Mouse (Mus musculus): ENCODE data around the gene Ncdn.
A peak's percentile ranks its signal among the peaks of the same experiment; 100 is the strongest.

Gene Ncdn

DNA sequence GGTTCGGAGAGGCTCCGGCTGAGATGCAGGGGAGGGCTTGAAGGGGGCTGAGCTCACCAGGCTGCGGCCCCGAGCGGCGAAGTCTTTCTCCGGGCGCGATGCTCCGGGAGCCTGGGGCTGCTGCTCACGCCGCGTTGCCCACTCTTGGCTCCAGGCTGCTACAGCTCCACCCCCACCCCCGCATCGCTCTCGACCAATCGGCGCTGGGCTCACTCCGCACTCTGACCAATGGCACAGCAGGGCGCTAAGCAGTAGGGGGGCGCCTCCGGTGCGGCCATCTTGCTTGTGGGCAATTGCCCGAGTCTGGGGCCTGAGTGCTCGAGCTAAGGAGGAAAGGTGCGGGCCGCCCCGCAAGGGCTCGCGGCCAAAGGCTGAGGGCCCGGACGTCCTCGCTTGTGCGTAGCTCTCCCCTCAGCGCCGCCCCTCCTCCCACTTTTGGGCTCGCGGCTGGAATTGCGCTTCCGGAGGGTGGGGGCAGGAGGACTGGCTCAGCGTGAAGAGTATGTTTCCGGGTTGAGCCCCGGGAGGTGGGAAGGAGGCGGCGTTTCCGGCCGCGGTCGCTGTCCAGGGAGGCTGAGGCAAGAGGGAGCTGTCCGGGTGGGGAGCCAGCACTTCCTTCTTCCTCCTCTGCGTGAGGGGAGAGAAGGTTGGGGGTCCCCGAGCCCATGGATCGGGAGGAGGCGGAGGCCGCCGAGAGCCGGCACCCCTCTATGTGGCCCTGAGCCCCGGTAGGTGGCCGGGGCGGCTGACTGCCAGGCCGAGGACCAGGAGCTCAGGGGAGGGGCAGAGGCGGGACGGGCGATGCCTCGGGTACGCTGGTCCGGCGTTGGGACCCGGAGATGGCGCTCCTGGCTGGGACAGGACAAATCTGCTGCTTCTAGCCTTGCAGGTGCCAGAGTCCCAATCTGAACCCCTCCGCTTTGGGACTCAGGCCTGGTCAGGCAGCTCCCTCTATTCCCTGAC lies at the start of gene Ncdn, which contains the start of gene AU040320:
TSS of gene Ncdn (minus strand) at position 171 of the 963 bp plus-strand sequence.
TSS of gene AU040320 (plus strand) at position 277 of the 963 bp plus-strand sequence.
- DNase-seq (ENCODE audit: low spot score), result peak; percentile 89

DNA sequence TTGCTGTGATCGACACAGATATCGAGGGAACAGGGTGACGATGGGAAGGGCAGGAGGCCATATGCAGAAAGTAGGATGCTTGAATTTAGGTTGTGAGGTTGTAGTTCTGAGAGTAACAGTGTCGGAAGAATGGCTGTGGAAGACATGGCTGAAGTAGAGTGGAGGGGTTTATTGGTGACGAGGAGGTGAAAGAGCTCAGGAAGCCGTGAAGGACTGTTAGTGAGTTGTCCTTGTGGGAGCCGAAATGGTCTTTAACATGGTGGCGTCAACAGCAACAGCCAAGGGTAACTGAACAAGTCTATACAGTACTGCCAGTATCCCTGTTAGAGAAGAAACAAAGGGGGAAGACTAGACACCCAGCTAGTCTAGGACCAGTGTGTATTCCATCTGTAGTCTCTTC lies 48.9 kb upstream of the Ncdn start:
- DNase-seq (ENCODE audit: low spot score), result no peak

DNA sequence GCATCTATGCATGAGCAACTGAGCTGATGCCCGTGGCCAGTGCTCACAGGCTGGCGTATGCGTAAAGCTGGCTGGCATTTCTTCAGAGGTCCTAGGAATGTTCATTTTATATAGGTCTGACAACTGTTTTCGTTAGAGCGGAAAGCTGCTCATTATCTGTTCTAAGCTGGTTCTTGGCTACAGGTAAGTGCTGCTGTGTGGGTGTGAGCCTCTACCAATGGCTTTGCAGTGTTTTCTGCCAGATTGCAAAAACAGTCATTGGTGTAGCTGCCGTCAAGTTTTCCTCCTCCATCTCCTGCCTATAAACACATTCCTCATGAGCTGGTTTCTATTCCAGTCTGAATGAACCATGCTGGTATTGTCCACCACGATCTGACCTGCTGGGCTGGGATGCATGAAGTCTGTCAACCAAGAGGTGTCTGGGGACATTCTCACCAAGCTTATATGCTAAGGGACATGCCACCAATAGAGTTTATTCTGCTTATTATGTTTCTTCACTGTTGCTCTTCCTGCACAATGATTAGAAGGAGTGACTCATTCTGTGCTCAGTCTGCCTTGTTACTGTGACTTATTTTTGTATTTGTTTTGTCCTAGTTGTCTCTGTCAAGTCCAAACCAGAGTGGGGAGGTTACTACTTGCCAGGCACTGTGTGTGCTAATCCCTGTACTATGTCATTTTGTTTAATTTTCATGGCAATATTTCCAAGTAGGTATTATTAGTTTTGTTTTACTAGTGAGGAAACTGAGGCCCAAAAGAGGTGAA lies 39.3 kb upstream of the Ncdn start:
- DNase-seq (ENCODE audit: low spot score), result no peak

DNA sequence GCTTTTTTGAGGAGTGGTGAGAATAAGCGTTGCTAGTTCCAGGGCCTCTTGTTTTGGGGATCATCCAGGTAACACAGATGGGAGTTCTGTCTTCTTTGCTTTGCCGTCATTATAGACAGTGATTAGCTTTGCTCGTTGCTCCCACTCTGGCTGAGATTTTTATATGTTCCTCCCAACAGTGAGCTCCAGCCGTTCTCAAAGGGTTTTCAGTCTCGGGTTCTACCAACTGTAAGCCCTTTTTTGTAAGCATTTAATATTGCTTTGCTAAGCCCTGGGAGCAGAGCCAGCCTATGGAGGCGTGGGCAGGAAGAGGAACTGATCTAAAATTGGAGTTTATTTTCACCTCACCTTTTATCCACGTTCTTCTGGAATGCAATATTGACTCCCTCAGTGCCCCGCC lies 29.8 kb upstream of the Ncdn start:
- DNase-seq (ENCODE audit: low spot score), result no peak

DNA sequence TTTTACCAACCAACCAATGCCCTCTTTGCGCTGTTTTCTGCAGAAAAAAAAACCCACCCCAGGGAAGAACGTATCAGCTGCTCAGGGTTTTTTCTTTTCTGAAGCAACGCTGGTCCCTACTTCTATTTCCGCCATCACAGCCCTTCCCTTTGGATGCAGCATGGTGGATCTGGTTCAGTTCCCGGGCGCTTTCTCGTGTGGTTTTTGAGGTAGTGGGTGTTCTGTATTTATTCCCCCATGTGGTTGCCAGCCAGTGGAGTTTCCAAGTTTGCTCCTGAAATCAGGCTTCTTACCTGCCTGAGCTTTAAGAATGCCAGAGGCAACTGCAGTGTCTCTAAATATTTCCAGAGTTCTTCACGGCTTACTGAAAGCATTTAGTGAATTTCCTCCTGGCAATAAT lies 29.3 kb upstream of the Ncdn start:
- DNase-seq (ENCODE audit: low spot score), result no peak

DNA sequence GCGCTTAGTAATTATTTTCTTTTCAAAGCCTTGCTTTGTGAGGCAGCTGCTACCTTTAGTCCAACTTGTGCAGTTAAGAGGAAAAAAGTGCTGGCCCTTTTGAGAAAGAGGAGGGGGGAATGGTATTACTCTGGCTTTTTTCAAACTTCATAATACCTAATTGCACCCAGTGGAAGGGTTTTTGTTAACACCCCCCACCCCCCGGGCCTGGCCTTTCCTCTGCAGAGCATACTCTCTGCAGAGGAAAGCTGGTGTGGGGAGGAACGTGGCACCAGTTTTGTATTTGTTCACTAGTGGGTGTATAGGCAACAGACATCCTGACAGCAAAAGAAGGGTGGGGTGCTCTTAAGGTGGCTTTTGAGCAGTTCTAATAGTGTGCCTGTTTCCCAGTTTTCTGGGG lies 28.6 kb upstream of the Ncdn start:
- no peak for DNase-seq (ENCODE audit: low spot score)

DNA sequence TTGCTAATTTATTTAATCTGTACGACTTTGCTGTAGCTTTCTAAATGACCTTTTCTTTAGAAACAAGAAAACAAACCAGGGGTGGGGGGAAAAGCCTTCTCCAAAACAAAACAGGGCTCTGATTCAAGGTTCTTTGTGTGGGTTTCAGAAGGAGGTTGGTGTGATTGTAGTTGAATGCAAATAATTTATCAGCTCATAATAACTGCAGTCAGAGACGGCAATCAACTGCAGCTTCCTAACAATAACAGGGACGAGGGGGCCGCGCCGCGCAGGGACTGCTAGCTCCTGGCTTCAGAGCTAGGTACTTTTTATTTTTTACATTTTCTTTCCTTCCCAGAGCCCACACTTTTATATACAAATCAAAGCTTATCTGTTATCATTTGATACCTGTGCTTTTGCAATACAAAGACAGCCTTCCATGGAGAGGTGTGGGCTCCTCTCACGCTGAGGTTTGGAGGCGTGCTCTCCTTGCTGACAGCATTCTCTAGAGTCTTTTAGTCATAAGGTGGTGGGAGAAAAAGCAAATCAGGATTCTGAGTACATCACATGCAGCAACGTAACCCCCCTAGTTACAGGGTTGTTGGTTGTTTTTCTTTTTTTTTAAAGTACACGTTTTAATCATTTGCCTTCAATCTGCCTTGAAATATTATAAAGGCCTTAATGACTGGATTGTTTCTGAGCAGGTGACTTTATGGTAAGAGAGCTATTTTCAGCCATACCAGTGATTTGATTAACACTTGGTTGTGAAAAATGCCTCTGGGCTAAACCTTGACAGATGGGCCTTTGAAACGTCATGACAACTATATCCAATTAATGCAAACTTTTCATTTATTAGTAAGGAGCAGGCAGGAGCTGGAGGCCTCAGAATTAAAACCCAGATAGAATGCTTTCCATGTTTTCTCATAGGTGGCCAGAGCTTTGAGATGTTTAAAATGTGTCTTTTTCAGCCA lies 26.9 kb upstream of the Ncdn start:
- no peak for DNase-seq (ENCODE audit: low spot score)

DNA sequence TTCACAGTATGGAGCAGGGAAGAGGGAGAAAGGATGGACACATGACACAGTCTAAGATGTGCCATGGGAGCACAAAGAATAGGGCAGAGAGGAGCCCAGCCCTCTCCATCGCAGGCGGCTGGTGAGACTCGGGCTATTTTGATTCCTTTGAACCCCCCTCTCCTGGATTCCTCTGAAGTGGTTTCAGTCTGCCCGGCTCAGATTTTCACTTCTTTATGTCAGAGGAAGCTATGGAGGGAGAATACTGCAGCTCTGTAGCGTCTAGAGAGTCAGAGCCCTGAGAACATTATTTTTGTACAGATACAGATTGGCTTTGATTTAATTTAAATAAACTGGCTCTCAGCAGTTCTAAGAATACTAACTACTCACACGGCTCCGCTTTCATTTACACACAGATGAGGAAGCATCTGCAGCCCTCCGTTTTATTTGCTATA lies 25.9 kb upstream of the Ncdn start:
- no peak for DNase-seq (ENCODE audit: low spot score)

DNA sequence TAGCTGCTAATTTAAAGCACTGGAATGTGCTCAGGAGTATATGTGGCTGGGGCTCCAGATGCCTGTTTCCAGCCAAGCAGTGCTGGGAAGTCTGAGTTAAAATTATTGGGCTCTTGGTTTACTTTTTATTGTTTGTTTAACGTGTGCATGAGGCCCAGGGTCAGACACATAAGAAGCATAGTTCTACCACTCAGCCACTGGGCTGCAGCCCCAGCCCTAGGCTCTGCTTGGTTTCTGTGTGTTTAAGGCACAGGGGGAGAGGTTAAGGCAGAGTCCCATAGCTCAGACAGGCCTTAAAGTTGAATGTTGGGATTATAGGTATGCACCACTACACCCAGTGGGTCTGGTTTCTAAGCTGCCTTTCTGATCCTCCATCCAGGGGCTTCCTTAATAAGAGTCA lies 21.9 kb upstream of the Ncdn start:
- DNase-seq (ENCODE audit: low spot score), result no peak

DNA sequence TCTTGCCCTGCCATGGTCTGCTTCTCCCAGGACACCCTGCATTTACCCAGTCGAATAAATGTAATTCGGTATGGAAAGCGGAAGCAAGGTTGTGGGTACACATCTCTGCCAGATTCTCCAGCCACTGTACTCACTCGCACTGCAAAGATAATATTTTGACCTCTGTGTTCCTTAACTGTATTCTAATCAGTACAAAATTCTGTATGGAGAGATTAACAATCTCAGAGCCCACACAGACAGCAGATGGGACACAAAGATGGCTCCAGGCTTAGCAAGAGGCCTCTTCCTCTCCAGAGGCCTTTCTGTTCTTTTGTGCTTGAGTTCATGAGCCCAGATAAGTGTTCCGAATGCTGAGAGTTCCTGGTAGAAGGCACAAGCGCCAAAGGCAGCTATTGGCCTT lies 20.6 kb upstream of the Ncdn start:
- no peak for DNase-seq (ENCODE audit: low spot score)

DNA sequence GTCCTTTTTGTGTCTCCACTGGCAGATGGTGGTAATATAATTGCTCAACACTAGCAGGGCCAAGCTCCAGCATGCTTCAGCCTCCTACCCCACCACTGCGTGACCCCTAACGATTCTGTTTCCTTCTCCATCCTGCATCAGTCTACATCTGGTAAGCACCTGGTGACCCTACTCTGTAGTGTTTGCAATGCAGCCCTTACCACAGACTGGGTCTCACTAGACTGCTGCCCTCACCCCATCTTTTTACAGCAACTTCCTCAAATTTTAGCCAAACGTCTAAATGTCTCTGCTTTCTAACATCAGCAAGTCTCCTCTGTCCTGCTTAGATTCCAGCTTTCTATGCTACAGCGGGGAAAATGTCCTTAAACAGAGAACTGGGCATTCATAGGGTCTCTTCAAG lies 17.6 kb upstream of the Ncdn start:
- no peak for DNase-seq (ENCODE audit: low spot score)

DNA sequence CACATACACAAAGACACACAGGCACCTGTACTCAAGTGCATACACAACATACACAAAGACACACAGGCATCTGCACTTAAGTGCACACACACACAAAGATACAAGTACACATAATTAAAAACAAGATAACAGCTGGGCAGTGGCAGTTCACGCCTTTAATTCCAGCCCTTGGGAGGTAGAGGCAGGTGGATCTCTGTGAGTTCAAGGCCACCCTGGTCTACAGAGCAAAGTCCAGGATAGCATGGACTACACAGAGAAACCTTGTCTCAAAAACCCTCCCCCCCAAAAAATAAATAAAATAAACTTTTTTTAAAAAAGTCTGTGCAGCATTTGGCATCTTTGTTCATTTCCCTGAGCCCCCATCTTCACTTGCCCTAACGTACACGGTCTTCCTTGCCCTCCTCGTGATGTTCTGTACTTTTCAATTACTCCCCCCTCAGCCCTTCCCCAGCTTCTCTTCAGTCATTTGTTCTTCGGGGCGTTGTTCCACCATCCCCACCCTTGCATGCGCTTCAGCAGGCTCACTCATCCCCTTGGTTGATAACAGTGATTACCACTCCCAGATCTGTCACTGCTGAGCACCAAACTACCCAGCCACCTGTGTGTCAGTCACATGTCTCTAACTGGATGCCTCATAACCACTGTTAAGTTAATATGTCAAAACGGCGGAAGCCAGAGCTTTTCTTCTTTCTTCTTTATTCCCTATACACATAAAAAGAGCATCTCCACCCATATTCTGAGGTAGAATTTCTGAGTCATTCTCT lies 16.7 kb upstream of the Ncdn start:
- DNase-seq (ENCODE audit: low spot score), result no peak

DNA sequence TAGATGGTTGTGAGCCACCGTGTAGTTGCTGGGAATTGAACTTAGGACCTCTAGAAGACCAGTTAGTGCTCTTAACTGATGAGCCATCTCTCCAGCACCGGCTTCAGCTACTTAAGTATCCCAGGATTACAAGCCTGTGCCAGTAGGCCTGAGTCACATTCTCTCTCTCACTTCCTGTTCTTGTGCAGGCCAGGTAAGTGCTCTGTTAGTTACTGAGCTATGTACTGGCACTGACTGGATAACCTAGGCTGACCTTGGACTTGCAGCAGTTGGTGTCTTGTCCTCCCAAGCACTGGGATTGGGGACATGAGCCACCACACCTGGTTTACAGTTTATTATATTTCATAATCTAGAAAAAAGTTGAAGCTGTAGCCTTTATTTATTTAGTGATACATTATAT lies 10.2 kb upstream of the Ncdn start:
- DNase-seq (ENCODE audit: low spot score), result no peak

DNA sequence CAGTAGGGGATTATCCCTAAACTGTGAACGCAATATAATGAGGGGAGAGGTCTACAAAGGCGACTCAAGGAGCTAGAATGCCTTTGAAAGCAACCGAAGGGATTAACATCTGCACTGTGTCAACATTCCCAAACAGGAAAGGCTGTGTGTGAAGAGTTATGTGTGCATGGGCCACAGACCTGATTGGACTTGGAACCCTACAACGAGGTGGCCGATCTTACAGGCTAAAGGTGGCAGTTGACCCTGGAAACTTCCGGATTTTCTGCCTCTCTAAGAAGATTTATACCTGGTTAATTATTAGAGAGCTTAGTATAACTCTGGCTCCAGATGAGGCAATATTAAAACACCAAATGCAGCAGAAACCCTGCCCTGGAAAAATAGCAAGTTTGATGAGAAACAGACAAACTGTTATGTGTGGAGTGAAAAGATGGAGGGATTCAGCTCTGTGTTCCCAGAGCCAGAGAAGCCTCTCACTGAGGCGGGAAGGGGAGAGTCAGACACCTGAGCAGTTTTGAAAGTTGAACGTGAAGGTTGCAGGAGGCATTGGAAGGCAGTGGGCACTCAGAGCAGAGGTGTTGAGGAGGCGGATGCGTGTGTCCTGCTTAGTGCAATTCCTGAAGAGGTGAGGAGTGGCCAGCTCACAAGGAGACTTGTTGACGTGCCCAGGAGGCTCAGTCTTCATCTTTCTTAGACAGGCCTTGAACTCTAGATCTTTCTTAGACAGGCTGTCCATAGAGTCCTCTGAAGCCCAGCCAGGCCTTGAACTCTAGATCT lies 9.5 kb upstream of the Ncdn start:
- no peak for DNase-seq (ENCODE audit: low spot score)

DNA sequence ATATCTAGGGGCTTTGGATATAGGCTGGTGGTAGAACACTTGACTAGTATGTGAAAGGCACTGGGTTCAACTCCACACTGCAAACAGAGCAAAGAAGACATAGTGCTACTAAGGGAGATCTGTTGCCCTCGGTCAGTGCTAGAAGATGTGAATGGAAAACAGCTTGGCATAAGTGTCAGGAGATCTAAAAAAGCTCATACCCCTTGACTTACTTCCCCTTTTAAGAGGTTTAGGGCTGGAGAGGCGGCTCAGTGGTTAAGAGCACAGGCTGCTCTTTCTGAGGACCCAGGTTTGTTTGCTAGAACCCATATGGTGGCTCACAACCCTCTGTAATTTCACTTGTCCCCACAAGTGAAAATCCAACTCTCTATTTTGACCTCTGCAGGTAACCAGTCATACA lies 6.2 kb upstream of the Ncdn start:
- no peak for DNase-seq (ENCODE audit: low spot score)

DNA sequence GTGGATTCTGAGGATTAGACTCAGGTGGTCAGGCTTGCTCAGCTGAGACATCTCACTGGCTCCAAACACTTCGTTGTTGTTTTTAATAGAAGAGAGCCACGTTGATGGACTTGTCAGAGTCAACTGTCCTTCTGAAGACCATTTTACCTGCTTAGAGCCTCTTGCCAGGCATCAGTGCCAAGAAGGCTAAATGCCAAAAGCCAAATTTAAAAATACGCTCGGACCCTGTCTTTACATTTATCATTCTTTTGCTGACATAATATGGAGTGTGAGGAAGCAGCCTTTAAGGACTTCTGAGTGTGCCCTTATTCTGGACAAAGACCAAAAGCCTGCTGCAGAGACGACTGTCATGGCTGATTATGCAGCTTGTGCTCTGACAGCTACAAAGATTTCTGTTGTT lies 5.1 kb upstream of the Ncdn start:
- no peak for DNase-seq (ENCODE audit: low spot score)

DNA sequence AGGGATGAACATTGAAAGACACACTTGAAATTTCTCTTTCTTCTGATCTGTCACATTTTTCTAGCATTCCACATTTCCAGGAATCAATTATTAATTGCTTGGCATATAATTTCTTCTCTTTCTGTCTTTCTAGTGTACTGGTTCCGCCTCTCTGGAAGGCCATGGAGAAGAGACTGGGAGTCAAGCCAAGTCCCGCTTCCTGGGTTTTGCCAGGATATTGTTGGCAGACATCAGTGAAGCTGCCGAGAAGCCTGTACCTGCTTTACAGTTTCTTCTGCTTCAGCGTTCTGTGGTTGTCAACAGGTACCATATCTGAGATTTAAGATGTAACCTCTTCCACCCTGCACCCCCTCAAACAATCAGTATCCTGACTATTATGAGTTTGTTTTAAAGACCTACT lies 3.5 kb upstream of the Ncdn start:
- DNase-seq (ENCODE audit: low spot score), result no peak

DNA sequence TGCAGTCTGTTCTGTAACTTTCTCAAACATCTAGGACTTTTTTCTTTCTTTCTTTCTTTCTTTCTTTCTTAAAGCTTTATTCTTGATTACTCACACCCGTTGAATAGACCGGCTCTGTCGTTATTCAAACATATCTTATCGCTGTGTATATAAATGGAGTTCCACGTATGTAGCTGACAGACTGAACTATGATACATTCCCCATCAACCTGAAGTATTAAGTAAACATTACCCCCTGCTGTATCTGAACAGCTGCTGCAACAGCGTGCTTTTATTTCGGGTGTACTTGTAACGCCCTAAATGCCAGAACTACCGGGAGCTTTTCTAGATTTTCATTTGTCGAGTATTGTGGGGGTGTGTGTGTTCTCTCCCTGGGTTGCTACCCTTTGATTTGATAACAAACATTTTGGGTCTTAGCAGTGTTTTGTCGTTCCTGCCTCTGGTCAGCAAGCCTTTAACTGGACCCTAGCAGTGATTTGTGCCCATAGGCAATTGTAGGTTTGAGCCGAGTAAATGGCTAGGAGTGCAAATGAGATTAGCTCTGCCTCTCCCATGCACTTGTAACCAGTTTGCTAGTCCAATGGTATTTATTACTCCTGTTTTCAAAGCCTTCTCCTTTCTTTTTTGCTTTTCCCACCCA lies 1.6 kb upstream of the Ncdn start:
- DNase-seq (ENCODE audit: low spot score), result no peak

DNA sequence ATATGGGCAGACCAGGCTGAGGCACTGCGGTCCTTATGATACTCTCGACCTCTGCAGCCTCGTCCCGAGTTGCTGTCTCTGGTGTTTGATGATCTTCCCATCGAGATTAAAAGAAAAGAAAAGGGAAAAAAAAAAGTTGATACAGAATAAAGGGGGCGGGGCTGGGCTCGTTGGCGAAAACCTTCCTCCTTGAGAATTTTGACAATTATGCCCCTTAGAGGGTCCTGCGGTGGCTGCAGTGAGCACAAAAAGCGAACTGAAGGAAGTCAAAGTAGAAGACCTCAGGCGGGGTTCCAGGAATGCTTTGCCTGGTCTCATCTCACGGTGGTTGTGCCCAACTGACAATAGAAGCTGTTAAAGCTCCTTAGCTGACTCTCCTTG lies 983 bp upstream of the Ncdn start:
- DNase-seq (ENCODE audit: low spot score), result no peak

DNA sequence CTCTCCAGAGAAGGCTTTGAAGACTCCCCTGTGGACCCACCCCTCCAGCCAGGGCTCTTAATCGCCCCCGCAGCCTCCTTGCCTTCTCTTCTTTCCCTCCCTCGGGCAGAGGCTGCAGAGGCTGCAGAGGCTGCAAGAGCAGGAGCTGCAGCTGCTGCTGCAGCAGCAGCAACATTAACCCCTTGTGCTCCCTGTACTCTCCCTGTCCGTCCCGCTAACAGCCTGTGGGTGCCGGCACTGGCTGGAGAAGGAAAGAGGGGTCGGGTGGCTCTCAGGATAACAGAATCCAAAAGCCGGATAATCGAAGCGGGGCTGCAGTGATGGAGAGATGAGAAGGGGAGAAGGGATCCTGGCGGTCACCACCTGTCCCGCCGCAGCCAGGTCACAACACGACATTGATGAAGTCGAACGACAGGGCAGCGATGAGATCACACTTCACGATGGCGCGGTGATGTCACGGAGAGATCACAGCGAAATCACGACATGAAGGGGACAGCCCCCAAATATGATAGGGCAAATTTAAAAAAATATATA lies 563 bp downstream of the Ncdn start:
- no peak for DNase-seq (ENCODE audit: low spot score)
